Mouse (Mus musculus) olfactory bulb, adult 2 months (tissue): ENCODE results near the gene Cnst.

Experiments used
- CTCF ChIP-seq: fragments of 200-500 bp; IDR thresholded peaks from 2 replicates; pipeline ENCODE4 v1.5.1; 2012; ENCODE audit warnings: low read depth, mild to moderate bottlenecking, low read length, moderate library complexity; ENCODE audit not compliant: insufficient read depth
- POLR2A ChIP-seq: fragments of 200-500 bp; IDR thresholded peaks from 2 replicates; pipeline ENCODE4 v1.6.1; 2012; ENCODE audit warnings: mild to moderate bottlenecking, low read depth, low read length, moderate library complexity; ENCODE audit not compliant: insufficient read depth

GRCm38 (mm10) chr1:179588230-179588629 is 42.1 kb downstream of the Cnst start:
- TF ChIP-seq CTCF (no peak), POLR2A (no peak)
